Mouse (Mus musculus) stomach, postnatal 0 days (tissue): ENCODE data around the gene Rgs12.

Source experiments
- CTCF ChIP-seq: IDR thresholded peaks from 2 replicates; pipeline ENCODE4 v1.5.1; 2016; ENCODE audit warnings: antibody characterized with exemption, low read depth, mild to moderate bottlenecking, moderate library complexity
- EP300 ChIP-seq: optimal IDR thresholded peaks from 2 replicates; pipeline ENCODE3; 2016; ENCODE audit warnings: antibody characterized with exemption

DNA sequence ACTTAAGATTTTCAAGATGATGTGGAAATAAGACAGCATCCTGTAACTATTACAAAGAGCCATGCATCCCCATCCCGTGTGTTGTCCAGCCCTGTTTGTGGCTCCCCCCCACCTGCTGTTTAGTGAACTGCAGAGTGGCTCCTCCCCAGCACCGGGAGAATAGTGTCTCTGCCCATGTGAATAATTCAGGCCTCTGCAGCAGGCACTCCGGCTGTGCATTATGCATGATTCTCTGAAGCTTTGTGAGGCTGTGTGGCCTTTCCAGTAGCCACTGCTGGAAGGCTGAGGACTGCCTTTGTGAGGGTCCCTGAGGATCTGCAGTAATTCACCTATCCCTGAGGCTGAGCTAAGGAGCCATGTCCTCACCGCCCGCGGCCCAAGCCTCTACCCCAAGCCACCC is 64.8 kb downstream of the Rgs12 start:
- no peak for TF ChIP-seq CTCF
- no peak for TF ChIP-seq EP300
